Mouse (Mus musculus): Measurements from ENCODE around the gene Slc9a6. TPM values are rescaled to one million over a fixed set of nuclear protein-coding genes. Genes with fewer than 3 reads are reported as not detected.

Gene Slc9a6
- 6.7 and 7.6 TPM in 2 replicates for polyA plus RNA-seq (2015; fragmentation: Nextera tagmentation; extraction: Ambion mirVana)

GRCm38 (mm10) chrX:56609623-56610317 is at the start of gene Slc9a6:
Slc9a6 (plus strand) TSS chrX:56609757.
- peak; percentile 86 for DNase-seq (ENCODE audit: low spot score)

GRCm38 (mm10) chrX:56572465-56572864 is 37.1 kb upstream of the Slc9a6 start:
- DNase-seq (ENCODE audit: low spot score): peak; percentile 30

GRCm38 (mm10) chrX:56578200-56578599 is 31.4 kb upstream of the Slc9a6 start:
- no peak for DNase-seq (ENCODE audit: low spot score)

GRCm38 (mm10) chrX:56597219-56597886 is 12.2 kb upstream of the Slc9a6 start:
- no peak for DNase-seq (ENCODE audit: low spot score)

- peak; percentile 89 for DNase-seq (ENCODE audit: low spot score)
These were observed 11.5 kb upstream of the Slc9a6 start, which contains the start of gene Mmgt1 for GRCm38 (mm10) chrX:56597887-56598640. Mmgt1 (minus strand) TSS chrX:56598069.

- no peak for DNase-seq (ENCODE audit: low spot score)
These were observed 3.0 kb upstream of the Slc9a6 start for GRCm38 (mm10) chrX:56606536-56606935.

- DNase-seq (ENCODE audit: low spot score): no peak
These were observed 2.4 kb upstream of the Slc9a6 start for GRCm38 (mm10) chrX:56607032-56607710.

GRCm38 (mm10) chrX:56609285-56609622 is 303 bp upstream of the Slc9a6 start:
- DNase-seq (ENCODE audit: low spot score): no peak

- DNase-seq (ENCODE audit: low spot score): peak; percentile 14
These were observed 749 bp downstream of the Slc9a6 start for GRCm38 (mm10) chrX:56610318-56610694.

- DNase-seq (ENCODE audit: low spot score): no peak
These were observed 5.7 kb downstream of the Slc9a6 start for GRCm38 (mm10) chrX:56615236-56615635.

GRCm38 (mm10) chrX:56636185-56636584 is 26.6 kb downstream of the Slc9a6 start:
- DNase-seq (ENCODE audit: low spot score): no peak

- no peak for DNase-seq (ENCODE audit: low spot score)
These were observed 30.5 kb downstream of the Slc9a6 start for GRCm38 (mm10) chrX:56640066-56640465.

GRCm38 (mm10) chrX:56649549-56650354 is 40.2 kb downstream of the Slc9a6 start:
- DNase-seq (ENCODE audit: low spot score): no peak

- no peak for DNase-seq (ENCODE audit: low spot score)
These were observed 40.7 kb downstream of the Slc9a6 start for GRCm38 (mm10) chrX:56650355-56650652.

- DNase-seq (ENCODE audit: low spot score): no peak
These were observed 41.3 kb downstream of the Slc9a6 start for GRCm38 (mm10) chrX:56650885-56651284.

GRCm38 (mm10) chrX:56651738-56652137 is 42.2 kb downstream of the Slc9a6 start:
- no peak for DNase-seq (ENCODE audit: low spot score)

- no peak for DNase-seq (ENCODE audit: low spot score)
These were observed 46.1 kb downstream of the Slc9a6 start for GRCm38 (mm10) chrX:56655686-56656085.

GRCm38 (mm10) chrX:56659286-56659685 is 49.7 kb downstream of the Slc9a6 start:
- no peak for DNase-seq (ENCODE audit: low spot score)

GRCm38 (mm10) chrX:56661143-56661542 is 51.6 kb downstream of the Slc9a6 start:
- no peak for DNase-seq (ENCODE audit: low spot score)

- DNase-seq (ENCODE audit: low spot score): no peak
These were observed 52.8 kb downstream of the Slc9a6 start for GRCm38 (mm10) chrX:56662316-56662715.

GRCm38 (mm10) chrX:56663377-56663776 is 53.8 kb downstream of the Slc9a6 start:
- DNase-seq (ENCODE audit: low spot score): no peak
